Mouse (Mus musculus) ES-E14 (cell line): Measurements from ENCODE around the gene Aimp2.

Source experiments
- CHD2 ChIP-seq: IDR thresholded peaks from 2 replicates; pipeline ENCODE4 v1.6.1; 2014; ENCODE audit warnings: mild to moderate bottlenecking, low read depth, low read length, inconsistent platforms
- HCFC1 ChIP-seq: IDR thresholded peaks from 2 replicates; pipeline ENCODE4 v1.6.1; 2012; ENCODE audit warnings: low read length, inconsistent platforms, borderline replicate concordance; ENCODE audit not compliant: insufficient read depth
- ZNF384 ChIP-seq: IDR thresholded peaks from 2 replicates; pipeline ENCODE4 v1.6.1; 2012; ENCODE audit warnings: low read depth, low read length, inconsistent platforms

GRCm38 (mm10) chr5:143933875-143934274, 24.2 kb upstream of the Aimp2 start:
- no peak for TF ChIP-seq HCFC1
- no peak for TF ChIP-seq CHD2
- no peak for TF ChIP-seq ZNF384
